Mouse (Mus musculus) heart, postnatal 4 days (tissue): ENCODE results near the gene Plekhb1. TPM values are rescaled to one million over a fixed set of nuclear protein-coding genes. Genes with fewer than 3 reads are reported as not detected.

Experiments used
- DNase-seq: peaks from one replicate; pipeline ENCODE4 v3.0.0; 2021
- total RNA-seq, 2 experiments: library from RNA; stranded (reverse); gene quantifications; 2 replicates each; pipeline ENCODE4 v1.2.3; 2021

Gene Plekhb1
- 1 to 10 TPM in 1 of 2 experiments, under 1 TPM in 1; 0.65 to 1.5 TPM for total RNA-seq

DNA sequence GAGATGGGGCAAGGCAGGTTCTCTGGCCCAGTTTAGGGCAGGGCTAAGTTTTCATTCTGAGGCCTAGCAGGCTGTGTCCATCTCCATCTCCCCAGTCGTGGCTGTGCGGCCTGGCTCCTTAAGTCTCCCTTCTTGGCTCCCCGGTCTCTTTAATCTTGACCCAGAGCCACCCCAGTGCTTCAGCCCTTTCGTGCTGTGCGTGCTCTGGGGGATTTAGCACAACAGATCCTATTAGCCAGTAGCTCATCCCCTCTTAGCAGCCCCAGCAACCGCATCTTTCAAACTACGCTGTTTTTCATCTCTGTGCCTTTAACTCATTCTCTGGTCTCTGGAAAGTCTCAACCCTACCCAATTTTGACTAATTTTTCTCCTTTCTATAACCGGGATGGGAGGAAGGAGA is at the start of gene Plekhb1:
TSS of gene Plekhb1 (minus strand) at position 184 of the 400 bp plus-strand sequence.
- no peak for DNase-seq

DNA sequence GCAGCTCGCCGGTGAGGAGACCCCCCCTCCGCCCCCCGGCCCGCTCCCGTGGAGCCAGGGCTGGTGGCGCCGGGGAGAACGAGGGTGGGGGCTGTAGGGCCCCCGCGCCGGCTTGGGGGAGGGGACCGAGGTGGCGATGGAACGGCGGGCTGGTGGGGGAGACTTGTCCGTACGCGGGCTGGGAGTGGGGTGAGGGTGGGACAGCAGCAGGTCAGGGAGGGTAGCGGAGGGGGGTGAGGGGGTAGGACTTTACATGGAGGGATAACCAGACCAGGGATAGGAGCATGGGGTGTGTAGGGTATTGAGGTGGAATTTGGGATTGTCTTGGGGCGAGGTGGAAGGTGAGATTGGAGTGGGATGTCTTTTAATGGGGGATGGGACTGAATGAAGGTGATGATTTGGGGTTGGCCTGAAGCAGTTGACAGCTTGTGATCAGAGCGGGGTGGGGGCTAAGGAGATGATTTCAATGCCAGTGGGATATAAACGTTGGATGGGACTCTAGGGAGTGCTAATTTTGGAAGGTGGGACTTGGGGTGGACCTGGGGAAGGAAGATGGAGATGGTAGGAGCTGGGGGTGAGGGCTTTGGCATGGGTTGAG is 44.8 kb upstream of the Plekhb1 start:
- DNase-seq: no peak

DNA sequence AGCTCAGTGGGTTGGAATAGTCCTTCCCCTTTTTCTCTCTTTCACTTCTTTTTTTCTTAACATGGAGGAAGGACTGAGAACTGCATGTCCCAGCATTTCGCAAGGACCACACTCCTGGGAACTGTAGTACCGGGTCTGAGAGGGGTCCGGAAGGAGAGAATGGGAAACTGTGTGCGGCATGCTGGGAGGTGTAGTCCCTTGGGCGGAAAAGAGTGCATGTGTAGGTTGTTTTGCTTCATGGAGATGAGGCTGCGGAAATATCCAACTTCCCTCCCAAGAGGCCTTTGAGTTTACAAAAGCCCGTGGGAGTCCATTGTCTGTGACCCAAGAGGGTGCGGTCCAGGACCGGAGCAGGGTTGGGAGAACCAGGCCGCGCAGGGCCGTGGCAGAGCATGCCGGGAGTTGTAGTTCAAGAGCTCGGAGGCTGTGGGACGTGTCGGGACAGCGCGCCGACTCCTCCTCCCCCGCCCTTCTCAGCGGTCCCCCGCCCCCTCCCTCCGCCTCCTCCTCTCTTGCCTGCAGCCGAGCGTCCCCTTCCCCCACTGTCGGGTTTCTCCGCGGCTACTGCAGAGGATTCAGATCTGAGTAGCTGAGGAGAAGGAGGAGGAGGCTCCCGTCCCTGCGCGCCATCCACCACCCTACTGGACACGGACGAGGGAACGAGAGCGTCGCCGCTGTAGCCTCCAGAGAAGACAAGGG is 44.1 kb upstream of the Plekhb1 start, which contains the start of gene Fam168a:
TSS of gene Fam168a (plus strand) at position 493 of the 699 bp plus-strand sequence.
- peak; percentile 95 for DNase-seq

DNA sequence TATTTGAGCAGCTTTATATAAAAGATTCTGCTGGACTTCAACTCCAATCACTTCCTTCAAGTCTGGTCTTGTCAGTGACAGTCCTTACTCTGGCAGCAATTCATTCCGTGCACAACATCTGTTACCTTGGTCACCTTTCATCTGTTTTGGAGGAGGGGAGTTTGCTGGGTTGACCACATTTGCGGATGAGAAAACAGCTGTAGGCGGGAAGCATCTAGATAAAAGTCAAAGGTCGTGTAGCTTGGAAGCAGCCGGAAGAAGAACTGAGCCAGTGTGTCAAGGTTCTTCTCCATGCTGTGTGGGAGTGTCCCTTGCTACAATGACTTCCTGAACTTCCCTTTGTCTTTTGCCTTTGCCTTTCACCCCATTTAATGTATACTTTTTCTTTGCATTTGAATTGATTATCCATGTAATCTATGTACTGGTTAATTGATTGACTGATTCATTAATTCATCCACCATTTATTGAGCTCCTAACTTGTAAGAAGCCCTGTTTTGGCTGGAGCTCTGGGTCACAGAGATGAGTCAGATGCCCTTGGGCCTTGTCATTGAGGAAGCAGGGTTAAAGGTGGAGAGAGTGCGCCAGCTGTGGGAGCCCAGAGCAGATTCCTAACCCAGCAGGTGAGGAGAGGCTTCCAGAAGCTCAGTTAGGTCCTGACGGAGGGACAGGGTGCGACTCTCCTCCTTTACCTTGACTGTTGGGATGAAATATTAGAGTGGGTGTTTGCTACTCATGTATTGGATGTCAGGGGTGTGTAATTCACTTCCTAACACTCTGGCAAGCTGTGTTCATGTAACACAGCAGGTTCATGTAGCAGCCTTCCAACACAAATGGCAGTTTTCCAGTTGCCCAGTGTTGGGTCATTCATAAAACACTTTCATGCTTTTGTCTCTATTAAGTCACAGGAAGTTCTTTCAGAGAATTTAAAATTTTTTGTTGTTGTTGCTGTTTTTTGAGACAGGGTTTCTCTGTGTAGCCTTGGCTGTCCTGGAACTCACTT is 37.9 kb upstream of the Plekhb1 start:
- DNase-seq: no peak

DNA sequence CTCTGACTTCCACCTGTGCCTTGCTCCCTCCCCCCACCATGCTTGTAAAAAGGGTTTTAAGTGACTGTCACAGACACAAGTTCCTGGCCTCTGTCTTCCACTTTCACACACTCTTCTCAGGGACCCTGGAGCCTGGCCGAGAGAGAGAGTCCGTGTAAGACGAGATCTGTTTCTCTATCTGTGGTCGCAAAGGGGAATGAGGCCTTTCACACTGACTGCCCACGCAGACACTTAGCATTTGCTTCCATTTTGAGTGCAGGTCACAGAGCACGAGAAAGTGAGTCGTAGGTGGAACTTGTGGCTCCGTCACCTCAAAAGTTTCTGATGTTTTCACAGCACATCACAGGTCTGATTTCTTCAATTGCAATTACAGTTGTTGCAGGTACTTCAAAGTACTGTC is 31.0 kb upstream of the Plekhb1 start:
- no peak for DNase-seq

DNA sequence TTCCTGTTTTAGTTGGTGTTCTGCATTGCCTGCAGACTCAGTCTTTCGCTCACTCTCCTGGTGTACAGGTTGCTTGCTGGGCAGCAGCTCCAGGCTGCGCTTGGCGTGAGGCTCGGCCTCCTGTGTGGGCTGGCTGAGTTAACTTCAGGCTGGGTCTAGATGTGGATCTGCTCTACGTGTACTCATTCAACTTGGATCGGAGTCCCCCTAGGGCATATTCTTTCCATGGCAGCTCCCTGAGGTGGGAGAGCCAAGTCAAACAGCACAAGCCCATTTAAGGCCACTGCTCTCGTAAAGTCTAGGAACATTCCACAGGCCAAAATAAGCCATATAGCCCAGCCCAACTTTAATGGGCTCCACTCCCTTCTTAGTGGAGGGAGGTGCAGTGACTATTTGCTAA is 26.3 kb upstream of the Plekhb1 start:
- DNase-seq: no peak

DNA sequence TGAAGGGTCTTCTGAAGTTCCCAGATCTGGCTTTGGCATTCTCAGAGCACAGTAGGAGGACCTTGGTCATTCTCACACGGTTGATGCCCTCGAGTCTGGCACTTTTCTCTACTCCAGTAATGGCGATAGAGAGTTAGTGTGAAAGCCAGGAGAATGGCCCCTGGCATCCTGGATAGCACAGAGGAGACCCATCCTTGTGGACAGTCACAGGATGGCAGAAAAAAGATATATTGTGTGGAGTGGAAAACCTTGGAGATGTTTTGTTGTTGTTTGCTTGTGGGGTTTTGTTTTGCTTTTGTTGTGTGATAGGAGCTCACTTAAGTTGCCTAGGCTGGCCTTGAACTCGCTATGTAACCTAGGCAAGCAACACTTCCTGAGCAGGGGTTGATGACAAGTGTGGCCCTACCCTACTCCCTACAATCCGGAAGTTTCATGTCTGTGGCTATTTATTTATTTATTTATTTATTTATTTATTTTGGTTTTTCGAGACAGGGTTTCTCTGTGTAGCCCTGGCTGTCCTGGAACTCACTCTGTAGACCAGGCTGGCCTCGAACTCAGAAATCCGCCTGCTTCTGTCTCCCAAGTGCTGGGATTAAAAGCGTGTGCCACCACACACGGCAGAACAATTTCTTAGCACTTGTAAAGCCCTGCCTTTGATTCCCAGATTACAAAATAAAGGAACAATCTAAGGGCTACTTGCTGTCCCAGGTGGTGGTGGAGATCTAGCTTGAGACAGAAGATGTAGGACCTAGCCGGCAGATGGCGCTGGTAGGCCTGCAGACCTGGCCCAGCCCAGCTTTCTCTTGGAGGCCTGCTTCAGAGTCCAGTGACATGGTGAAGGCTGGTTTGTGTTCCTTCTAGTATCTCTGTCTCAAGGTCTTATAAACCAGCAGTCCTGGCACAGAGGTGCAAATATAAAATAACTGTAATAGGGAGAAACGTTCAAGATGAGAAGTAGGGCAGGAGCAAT is 23.1 kb upstream of the Plekhb1 start:
- DNase-seq: peak; percentile 86

DNA sequence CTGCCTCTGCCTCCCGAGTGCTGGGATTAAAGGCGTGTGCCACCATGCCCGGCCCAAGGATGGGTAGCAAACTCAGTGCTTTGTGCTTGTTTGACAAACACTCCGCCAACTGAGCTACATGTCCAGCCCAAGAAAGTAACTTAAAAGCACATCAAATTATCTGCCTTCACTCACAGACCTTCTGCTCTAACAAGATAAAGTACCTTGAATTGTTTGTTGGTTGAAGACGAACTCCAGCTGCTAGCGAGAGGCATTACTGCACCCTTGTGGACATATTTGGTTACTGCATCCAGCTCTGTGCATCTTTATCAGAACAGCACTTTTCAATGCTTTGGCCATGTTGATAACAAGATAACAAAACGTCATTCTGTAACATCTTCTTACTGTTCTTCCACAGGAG is 22.3 kb upstream of the Plekhb1 start:
- peak; percentile 72 for DNase-seq

DNA sequence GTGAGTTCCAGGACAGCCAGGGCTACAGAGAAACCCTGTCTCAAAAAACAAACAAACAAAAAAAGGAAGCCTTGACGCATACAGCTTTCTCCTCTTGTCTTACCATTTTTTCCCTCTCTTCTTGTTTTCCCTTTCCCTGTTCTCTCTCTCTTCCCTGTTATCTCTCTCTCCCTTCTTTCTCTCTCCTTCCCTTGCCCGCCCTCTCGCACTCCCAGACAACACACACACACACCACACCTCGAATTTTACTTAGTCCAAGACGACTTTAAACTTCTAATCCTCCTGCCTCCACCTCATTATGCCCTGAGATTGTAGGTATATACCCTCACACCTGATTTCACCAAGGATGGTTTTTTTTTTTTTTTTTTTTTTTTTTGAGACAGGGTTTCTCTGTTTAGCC is 21.9 kb upstream of the Plekhb1 start:
- no peak for DNase-seq

DNA sequence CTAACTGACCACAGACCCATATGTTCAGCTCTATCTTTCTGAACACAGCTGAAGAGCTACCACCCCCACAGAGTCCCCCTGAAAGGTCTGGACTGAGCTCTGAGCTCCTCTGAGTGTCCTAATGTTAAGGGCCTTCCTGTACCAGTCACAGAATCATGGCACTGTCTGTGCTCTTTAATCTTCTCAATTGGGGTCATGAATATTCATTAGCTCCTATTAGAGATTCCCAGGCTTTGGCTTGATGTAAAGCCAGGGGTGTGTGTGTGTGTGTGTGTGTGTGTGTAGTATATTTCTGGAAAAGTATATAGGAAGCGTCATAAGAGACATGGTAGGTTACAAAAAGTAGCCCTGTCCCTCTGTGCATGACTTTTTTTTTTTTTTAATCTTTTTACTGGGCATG is 21.0 kb upstream of the Plekhb1 start:
- no peak for DNase-seq

DNA sequence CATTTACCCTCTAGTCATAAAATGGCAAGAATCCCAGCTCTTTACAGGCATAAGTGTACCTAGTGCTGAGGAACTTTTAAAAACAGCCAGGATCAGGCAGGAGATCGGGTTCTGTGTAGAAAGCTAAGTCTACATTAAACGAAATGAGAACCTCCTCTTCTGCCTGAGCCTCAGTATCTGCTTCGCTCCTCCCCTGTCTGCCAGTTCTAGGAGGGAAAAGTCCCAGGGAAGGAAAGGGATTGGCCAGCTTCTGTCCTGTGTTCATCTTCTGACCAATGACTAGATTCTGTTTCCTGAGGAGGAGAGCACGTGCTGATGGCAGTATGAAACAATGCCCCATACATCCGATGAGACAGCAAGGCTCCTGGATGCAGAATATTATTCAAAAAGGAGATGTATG is 18.9 kb upstream of the Plekhb1 start:
- no peak for DNase-seq

DNA sequence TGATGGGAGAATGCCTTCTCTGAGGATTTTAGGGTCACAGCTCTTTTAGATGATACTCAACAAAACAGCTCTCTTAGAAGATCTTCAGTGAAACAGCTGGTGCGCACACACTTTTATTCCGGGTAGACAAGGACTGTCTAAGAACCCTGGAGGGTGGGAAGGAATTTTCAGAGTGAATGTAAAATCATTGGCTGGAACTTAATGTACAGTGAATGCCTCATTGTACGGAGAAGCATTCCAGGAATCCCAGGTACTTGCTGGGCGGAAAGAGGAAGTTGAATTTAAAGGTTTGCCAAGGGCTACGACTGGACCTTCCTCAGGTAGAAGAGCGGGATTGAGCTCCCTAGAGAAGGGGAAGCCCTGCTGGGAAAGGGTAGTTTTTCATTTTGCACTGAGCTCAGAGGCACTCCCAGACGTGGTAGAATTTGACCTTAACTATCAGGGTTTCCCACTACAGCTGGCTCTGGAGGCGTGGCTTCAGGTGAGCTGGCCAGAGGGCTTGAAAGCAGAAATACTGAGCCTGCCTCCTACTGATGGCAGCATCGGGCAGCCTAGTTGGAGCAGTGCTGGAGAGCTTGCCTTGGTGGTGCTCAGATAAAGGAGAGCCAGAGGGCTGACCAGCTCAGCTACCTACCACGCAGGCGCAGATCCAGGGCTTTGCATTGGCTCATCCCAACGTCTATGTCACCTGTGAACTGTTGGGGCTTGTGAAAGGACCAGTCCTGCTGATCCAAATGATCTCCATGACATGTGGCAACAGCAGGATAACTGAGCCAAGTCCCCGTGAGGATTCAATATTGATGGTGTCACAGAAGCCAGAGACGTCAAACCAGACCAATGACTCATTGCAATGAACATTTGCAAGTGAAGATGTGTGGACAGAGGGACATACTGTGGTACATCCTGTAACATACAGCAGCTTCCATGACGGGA is 17.0 kb upstream of the Plekhb1 start:
- DNase-seq: no peak

DNA sequence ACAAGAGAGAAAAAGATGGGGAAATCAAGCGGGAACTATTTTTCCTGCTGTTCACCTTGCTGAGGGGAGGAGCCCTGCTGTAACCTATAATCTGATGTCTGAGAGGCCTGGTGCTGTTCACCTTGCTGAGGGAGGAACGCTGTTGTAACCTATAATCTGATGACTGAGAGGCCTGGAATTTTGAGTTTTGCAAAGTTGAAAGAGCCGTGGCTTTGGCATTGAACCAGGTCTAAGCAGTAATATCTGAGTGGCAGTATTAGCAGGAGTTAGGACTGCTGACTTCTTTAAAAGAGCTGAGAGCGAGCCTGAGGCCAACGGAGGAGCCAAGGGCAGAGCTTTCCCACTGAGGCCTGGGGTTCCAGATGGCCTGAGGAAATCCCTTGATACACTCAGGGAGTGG is 15.8 kb upstream of the Plekhb1 start:
- no peak for DNase-seq

DNA sequence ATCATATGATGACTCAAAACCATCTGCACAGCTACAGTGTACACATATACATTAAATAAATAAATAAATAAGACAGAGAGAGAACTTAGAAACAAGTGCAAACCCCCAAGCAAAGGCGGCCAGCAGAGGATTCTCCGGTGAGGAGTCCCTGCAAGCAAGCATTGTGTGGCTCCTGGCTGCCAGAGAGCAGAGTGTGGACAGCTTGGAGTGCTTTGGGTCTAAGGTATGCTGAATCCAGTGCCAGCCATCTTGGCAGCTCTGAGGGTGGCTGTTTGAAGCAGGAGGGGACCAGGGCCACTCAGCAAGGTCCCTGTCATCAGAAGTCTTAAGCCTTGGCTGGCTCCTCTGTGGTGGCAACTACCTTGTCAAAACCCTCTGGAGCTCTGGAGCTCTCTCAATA is 12.7 kb upstream of the Plekhb1 start:
- peak; percentile 53 for DNase-seq

DNA sequence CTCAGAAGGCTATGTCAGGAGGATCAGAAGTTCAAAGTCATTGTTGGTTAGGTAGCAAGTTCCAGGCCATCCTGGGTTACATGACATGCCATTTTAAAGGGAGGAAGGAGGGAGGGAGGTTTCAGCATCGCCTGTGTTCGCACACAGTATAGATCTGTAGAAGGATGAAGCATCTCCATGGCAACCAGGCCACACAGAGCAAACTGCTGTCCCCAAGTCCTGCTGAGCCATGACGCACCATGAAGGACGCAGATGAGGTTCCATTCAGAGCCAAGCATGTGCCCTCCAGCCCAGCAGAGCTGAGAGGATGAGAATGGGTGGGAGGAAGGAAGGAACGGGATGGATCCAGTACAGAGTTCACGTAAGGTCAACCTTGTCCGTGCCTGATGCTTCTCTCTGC is 11.2 kb upstream of the Plekhb1 start:
- DNase-seq: no peak

DNA sequence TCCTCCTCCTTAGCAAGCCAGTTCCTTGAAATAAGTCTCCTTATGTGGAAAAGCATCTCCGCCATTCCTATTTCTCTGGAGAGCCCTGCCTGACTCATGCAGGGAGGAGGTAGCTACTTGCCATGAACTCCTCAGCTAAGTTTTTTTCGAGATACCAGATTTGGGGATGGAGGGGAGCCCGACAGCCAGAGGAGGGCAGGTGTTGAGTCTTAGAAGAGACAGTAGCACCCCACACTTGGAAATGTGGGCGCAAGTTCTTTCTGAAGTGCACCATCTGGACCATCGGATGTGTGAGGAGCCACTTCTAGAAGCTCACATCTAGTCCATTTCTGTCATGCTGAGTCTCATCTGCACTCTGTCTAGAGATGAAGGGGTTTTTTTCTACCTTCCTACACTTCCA is 8.4 kb upstream of the Plekhb1 start:
- no peak for DNase-seq

DNA sequence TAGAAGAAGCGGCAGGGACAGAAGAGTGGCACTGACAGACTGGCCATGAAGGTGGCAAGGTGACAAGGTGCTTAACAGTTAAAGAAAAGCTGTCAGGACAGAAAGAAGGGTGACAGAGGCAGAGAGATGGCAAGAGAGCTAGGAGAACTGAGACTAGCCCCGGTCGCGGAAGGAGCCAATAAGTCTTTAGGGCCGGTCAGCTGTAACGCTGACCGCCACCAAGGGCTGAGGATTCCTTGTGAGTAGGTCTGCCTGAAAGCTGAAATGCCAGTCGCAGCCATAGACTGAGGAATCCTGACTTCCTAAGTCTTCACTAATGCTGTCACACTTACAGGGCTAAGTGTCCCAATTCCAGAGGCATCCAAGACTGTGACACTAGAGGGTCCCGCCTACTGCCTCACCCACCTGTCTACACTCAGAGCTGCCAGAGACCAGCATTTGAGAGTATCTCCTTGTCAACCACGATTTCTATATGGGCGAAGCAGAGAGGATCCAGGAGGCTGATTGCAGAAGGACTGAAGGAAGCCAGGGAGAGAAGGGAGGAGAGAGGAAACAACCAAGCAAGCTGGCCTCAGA is 1.6 kb upstream of the Plekhb1 start:
- DNase-seq: no peak

DNA sequence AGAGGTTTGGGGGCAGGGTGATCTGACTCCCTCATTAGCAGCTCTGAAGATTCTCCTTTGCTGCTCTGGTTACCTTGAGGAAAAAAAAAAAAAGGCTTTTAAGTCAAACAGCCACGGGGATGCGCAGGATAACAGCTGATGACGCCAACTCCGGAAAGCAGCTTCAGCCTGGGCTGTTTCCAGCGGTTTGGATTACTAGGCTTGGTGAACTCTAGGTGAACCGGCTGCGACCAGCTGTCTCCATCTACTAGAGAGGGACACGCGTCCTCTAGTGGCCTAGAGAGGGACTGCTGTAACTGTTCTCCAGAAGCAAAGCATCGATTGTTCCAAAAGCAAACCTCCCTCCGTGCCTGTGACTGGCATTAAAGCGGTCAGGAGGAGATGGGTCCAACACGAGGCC is 976 bp upstream of the Plekhb1 start:
- peak; percentile 95 for DNase-seq

DNA sequence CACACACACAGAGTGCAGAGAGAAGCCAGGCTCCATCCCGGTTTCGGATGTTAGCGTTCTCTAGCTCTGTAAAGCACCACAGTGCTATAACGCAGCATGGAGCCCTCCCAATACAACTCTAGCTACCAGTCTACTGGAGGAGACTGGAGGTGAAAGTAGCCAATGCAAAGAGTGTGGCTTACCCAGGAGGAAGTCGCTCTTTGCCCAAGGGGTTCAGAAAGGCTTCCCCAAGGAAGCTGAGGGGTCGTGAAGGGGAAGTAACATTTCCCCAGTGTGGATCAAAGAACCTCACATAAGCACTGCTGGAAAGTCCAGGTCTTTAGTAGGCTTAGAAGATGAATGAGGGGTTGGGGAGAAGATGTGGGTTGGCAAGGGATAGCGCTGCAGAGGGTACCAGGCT is 950 bp downstream of the Plekhb1 start:
- no peak for DNase-seq

DNA sequence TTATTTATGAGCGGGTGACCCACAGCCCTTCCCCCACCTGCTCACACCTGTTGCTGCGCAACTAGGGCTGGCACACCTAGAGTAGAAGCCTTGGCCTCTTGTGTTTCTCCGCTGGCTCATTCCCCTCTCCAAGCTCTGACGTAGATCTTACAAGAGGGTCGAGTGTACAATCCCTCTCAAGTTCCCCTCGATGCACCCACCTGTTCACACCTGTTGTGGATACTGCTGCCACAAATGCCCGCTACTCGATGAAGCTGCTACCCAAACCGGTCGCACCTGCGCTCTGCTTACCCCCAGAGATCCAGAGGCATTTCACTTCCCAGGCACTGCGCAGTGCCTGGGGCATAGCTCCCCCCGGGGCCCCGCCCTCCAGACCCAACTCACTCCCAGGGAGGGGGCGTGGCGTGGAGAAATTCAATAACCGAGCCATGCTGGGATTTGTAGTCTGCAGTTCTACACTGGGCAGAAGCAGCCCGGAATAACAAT is 4.1 kb downstream of the Plekhb1 start:
- peak; percentile 36 for DNase-seq
